Mouse (Mus musculus) limb, embryonic 13.5 days (tissue): ENCODE results near the gene Itga6. TPM values are rescaled to one million over a fixed set of nuclear protein-coding genes. Genes with fewer than 3 reads are reported as not detected.

Experiments
- ATAC-seq: fragments of 200-750 bp; cut with Nextera tagmentation; 2 replicates; pipeline ENCODE4 v1.8.0; 2017; ENCODE audit warnings: low read depth, moderate number of reproducible peaks, moderate TSS enrichment; ENCODE audit not compliant: low FRiP score
- H3K27ac ChIP-seq: fragments of 300-500 bp; sonication (generic); 2 replicates; pipeline ENCODE4 v1.5.1; 2015; ENCODE audit warnings: inconsistent platforms, mild to moderate bottlenecking, moderate library complexity
- H3K27me3 ChIP-seq: fragments of 300-500 bp; sonication (generic); 2 replicates; pipeline ENCODE4 v1.6.1; 2015; ENCODE audit warnings: mild to moderate bottlenecking, inconsistent platforms
- H3K36me3 ChIP-seq: fragments of 300-500 bp; sonication (generic); 2 replicates; pipeline ENCODE4 v1.6.1; 2015; ENCODE audit warnings: inconsistent platforms, mild to moderate bottlenecking, moderate library complexity
- H3K4me1 ChIP-seq: fragments of 300-500 bp; sonication (generic); 2 replicates; pipeline ENCODE4 v1.6.1; 2015; ENCODE audit warnings: inconsistent platforms
- H3K4me2 ChIP-seq: fragments of 300-500 bp; sonication (generic); replicated peaks from 2 replicates; pipeline ENCODE4 v1.6.1; 2015; ENCODE audit warnings: inconsistent platforms, mild to moderate bottlenecking, moderate library complexity
- H3K4me3 ChIP-seq: fragments of 300-500 bp; sonication (generic); 2 replicates; pipeline ENCODE4 v1.5.1; 2015; ENCODE audit warnings: moderate library complexity, mild to moderate bottlenecking, inconsistent platforms
- H3K9ac ChIP-seq: fragments of 300-500 bp; sonication (generic); 2 replicates; pipeline ENCODE4 v1.6.1; 2015; ENCODE audit warnings: mild to moderate bottlenecking, inconsistent platforms
- H3K9me3 ChIP-seq: fragments of 300-500 bp; sonication (generic); 2 replicates; pipeline ENCODE4 v1.6.1; 2016; ENCODE audit warnings: inconsistent platforms
- WGBS: fragments of 180-500 bp; shearing (Covaris S2); methylation state at CpG from one replicate; pipeline ENCODE4 v1.1.7; 2015; 5-methylcytosine and 5-hydroxymethylcytosine counted together
- polyA plus RNA-seq: library from polyadenylated mRNA; unstranded; fragments of >200 nt; fragmentation: Nextera tagmentation; extraction: Ambion mirVana; gene quantifications from 2 replicates; pipeline ENCODE4 v1.2.1, GENCODE M21; 2015

The Itga6 gene
- polyA plus RNA-seq, 1 experiment from 2014 or later, result 33.9 TPM

- no peak overlapping the region for H3K4me3 ChIP-seq
- H3K36me3 ChIP-seq, result no peaks in the 10 kb centered on the region
- 80% methylated on average over 4 of the region's 4 CpGs for WGBS
- no peak overlapping the region for H3K27ac ChIP-seq
- no peak for ATAC-seq
- H3K9ac ChIP-seq, result no peak overlapping the region
- H3K4me2 ChIP-seq, result no peak overlapping the region
- H3K27me3 ChIP-seq, result no peaks in the 10 kb centered on the region
- H3K4me1 ChIP-seq, result no peaks in the 10 kb centered on the region
- no peaks in the 10 kb centered on the region for H3K9me3 ChIP-seq
Observed at GRCm38 (mm10) chr2:71753161-71753560, 7.7 kb downstream of the Itga6 start.

- Histone ChIP-seq H3K27ac (no peak overlapping the region), H3K9me3 (no peaks in the 10 kb centered on the region), H3K36me3 (no peaks in the 10 kb centered on the region), H3K4me1 (peaks cover 12% of the 10 kb centered on the region; the same call in 1 of the 2 replicates), H3K4me2 (no peak overlapping the region), H3K27me3 (no peaks in the 10 kb centered on the region), H3K9ac (no peak overlapping the region), H3K4me3 (no peak overlapping the region)
- no peak for ATAC-seq
- 80% methylated on average over 4 of the region's 4 CpGs for WGBS
Observed at GRCm38 (mm10) chr2:71755748-71756147, 10.3 kb downstream of the Itga6 start.

DNA sequence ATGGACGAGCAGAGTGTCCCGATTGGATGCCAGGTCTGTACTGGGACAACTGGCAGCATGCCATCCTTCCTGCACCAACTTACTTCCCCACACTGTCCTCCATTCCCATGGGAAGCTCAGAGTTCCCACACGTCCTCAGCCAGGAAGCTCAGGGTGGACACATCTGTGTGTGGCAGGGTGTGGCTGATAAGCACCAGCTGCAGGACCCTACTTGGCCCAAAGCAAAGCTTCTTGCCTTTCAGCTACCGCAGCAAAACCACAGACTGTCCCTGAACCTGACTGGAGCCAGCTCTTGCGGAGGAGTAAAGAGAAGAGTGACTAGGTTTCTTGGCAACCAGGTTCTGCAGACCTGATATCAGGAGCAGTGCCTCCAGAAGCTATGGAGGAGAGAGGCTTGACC, 11.7 kb downstream of the Itga6 start:
- H3K4me2 ChIP-seq, result no peak overlapping the region
- ATAC-seq, result no peak
- no peaks in the 10 kb centered on the region for H3K9me3 ChIP-seq
- 74% methylated on average over 5 of the region's 5 CpGs for WGBS
- H3K27me3 ChIP-seq, result no peaks in the 10 kb centered on the region
- peaks cover 12% of the 10 kb centered on the region; the same call in 1 of the 2 replicates for H3K4me1 ChIP-seq
- H3K9ac ChIP-seq, result no peak overlapping the region
- no peak overlapping the region for H3K4me3 ChIP-seq
- H3K27ac ChIP-seq, result no peak overlapping the region
- H3K36me3 ChIP-seq, result no peaks in the 10 kb centered on the region

GRCm38 (mm10) chr2:71758591-71759531, 13.4 kb downstream of the Itga6 start:
- Histone ChIP-seq H3K4me1 (peaks cover 12% of the 10 kb centered on the region; the same call in 1 of the 2 replicates), H3K9me3 (no peaks in the 10 kb centered on the region), H3K4me3 (no peak overlapping the region), H3K27ac (0 out of 2 replicates have a peak overlapping the region, but pooled peaks have one; percentile 17), H3K27me3 (no peaks in the 10 kb centered on the region), H3K9ac (no peak overlapping the region), H3K4me2 (peak overlapping the region; percentile 23; the same call in 1 of the 2 replicates), H3K36me3 (no peaks in the 10 kb centered on the region)
- 33% methylated on average over 19 of the region's 19 CpGs for WGBS
- ATAC-seq, result no peak

DNA sequence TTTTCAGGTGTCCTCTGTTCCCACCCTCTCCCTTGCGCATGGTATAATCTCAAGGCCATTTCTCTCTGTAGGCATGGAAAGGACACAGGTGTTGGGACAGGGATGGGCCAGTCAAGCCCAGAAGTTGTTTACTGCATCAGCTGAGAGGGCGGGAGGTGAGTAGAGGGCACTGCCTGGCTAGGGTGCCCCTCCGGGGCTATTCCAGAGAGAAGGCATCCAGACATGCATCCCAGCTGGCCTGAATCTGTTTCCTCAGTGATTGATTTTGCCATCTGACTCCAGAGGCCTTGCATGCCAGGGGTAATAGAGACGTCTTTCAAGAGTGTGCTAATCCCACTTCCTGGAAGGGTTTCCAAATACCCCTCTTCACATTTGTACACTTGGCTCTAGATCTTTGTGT, 14.7 kb downstream of the Itga6 start:
- H3K9me3 ChIP-seq, result no peaks in the 10 kb centered on the region
- H3K4me1 ChIP-seq, result peaks cover 12% of the 10 kb centered on the region; the same call in 1 of the 2 replicates
- ATAC-seq, result peak; percentile 36; the same call in 1 of the 2 replicates
- no peaks in the 10 kb centered on the region for H3K27me3 ChIP-seq
- 71% methylated on average over 4 of the region's 4 CpGs for WGBS
- H3K4me3 ChIP-seq, result no peak overlapping the region
- no peak overlapping the region for H3K9ac ChIP-seq
- no peaks in the 10 kb centered on the region for H3K36me3 ChIP-seq
- H3K4me2 ChIP-seq, result no peak overlapping the region
- H3K27ac ChIP-seq, result no peak overlapping the region

DNA sequence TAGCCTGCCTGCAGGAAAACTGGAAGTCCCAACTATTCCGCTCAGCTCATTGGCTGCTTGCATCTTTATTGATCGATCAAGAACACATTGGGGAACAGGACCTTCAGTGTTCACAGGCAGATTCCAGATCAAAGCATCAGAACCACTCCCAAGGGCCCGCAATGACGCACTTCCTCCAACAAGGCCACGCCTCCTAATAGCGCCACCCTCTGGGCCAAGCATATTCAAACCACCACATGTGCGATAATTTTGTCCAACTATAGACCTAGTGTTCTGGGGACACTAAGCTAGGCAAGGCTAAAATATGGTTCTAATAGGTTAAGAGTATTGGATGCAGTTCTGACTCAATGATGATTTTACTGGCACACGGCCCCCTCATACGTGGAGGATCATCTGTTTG, 15.7 kb downstream of the Itga6 start:
- WGBS, result 93% methylated on average over 9 of the region's 9 CpGs
- no peak overlapping the region for H3K27ac ChIP-seq
- ATAC-seq, result no peak
- H3K9ac ChIP-seq, result no peak overlapping the region
- H3K4me2 ChIP-seq, result no peak overlapping the region
- peaks cover 12% of the 10 kb centered on the region; the same call in 1 of the 2 replicates for H3K4me1 ChIP-seq
- H3K9me3 ChIP-seq, result no peaks in the 10 kb centered on the region
- H3K27me3 ChIP-seq, result no peaks in the 10 kb centered on the region
- no peaks in the 10 kb centered on the region for H3K36me3 ChIP-seq
- no peak overlapping the region for H3K4me3 ChIP-seq

GRCm38 (mm10) chr2:71764525-71764924, 19.1 kb downstream of the Itga6 start:
- H3K36me3 ChIP-seq, result no peaks in the 10 kb centered on the region
- no peak overlapping the region for H3K4me2 ChIP-seq
- no peaks in the 10 kb centered on the region for H3K9me3 ChIP-seq
- no peak for ATAC-seq
- H3K27me3 ChIP-seq, result no peaks in the 10 kb centered on the region
- no peak overlapping the region for H3K4me3 ChIP-seq
- peaks cover under 1% of the 10 kb centered on the region; the same call in 1 of the 2 replicates for H3K4me1 ChIP-seq
- H3K9ac ChIP-seq, result no peak overlapping the region
- WGBS, result 73% methylated on average over 5 of the region's 5 CpGs
- H3K27ac ChIP-seq, result no peak overlapping the region

DNA sequence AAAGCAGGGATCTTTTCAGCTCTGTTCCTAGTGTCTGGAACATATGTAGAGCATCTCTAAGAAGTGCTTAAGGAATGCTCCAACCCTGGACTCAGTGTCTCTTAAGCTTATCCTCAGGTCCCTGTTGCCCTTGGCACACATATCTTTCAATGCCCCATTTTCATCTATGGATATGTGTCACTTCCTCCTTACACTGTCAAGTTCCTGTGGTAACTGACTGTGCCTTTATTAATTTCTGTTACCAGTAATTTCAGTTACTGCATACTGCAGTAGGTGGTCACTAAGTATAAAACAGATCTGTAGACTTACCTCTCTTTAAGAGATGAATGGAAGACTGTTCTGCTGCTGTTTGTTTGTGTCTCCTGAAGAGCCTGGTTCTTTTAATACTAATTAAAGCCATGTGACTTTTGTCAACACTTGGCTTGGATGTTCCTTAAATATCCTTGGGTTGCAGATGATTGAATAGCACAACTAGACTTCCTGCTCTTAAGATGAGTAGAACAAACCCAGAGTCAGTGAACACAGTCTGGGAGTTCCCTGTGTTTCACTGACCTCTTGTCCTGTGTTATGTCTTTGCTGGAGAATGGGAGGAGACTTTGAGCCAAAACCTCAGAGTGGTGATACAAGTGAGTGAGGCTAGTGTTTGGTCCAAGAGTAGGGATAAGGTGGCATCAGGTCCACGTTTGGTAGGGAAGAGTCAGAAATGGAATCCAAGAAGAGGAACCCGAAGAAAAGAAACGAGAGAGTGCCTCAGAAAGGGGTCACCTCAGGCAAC, 19.7 kb downstream of the Itga6 start:
- no peaks in the 10 kb centered on the region for H3K27me3 ChIP-seq
- H3K27ac ChIP-seq, result no peak overlapping the region
- ATAC-seq, result no peak
- no peaks in the 10 kb centered on the region for H3K9me3 ChIP-seq
- no peak overlapping the region for H3K4me3 ChIP-seq
- H3K4me1 ChIP-seq, result no peaks in the 10 kb centered on the region
- H3K9ac ChIP-seq, result no peak overlapping the region
- no peak overlapping the region for H3K4me2 ChIP-seq
- no peaks in the 10 kb centered on the region for H3K36me3 ChIP-seq
- 90% methylated on average over 3 of the region's 3 CpGs for WGBS

DNA sequence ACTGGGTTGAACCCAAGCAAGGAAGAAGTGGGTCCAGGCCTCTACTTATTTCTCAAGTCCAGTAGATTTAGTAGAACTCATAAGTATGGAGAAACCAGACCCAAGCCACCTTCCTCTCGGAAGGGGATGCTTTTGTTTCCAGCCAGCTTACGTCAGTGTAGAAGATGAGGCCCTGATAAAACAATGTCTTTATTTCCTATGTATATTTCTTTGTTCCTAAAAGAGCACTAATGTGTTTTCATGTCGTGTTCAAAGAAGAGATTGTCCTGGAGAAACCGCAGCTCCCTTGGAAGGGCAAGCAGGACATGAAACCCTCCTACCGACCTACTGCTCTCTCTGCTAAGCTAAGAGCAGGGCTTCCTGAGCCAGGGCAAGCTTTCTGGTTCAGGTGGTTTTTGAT, 20.6 kb downstream of the Itga6 start:
- Histone ChIP-seq H3K9ac (no peak overlapping the region), H3K4me3 (no peak overlapping the region), H3K27ac (no peak overlapping the region), H3K4me1 (no peaks in the 10 kb centered on the region), H3K36me3 (no peaks in the 10 kb centered on the region), H3K9me3 (no peaks in the 10 kb centered on the region), H3K27me3 (no peaks in the 10 kb centered on the region), H3K4me2 (no peak overlapping the region)
- WGBS, result 85% methylated on average over 5 of the region's 5 CpGs
- no peak for ATAC-seq

GRCm38 (mm10) chr2:71767019-71767610, 21.7 kb downstream of the Itga6 start:
- no peak for ATAC-seq
- no peak overlapping the region for H3K4me3 ChIP-seq
- no peak overlapping the region for H3K4me2 ChIP-seq
- H3K4me1 ChIP-seq, result no peaks in the 10 kb centered on the region
- no peaks in the 10 kb centered on the region for H3K9me3 ChIP-seq
- WGBS, result 86% methylated on average over 6 of the region's 6 CpGs
- no peaks in the 10 kb centered on the region for H3K27me3 ChIP-seq
- H3K36me3 ChIP-seq, result no peaks in the 10 kb centered on the region
- no peak overlapping the region for H3K27ac ChIP-seq
- H3K9ac ChIP-seq, result no peak overlapping the region

DNA sequence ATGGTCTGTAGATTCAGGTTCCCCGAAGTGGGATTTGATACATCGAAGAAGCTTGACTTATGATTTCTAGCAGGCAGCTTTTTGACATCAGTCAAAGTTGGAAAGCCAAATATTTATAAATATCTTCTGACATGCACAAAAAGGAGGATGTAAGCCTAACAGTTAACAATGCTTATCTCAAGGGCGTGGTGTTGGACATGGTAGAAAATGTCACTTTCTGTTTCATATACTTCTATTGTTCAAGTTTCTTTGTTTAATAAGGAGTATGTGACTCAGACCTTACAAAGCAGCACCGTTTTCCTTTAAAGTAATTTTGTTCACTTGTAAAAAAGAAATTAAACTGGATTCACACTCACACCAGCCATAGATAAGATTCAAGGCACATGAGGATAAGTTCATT, 26.3 kb downstream of the Itga6 start:
- no peak overlapping the region for H3K9ac ChIP-seq
- no peak overlapping the region for H3K27ac ChIP-seq
- H3K27me3 ChIP-seq, result no peaks in the 10 kb centered on the region
- H3K4me1 ChIP-seq, result no peaks in the 10 kb centered on the region
- no peak overlapping the region for H3K4me3 ChIP-seq
- no peaks in the 10 kb centered on the region for H3K36me3 ChIP-seq
- ATAC-seq, result no peak
- no peak overlapping the region for H3K4me2 ChIP-seq
- 86% methylated on average over 4 of the region's 4 CpGs for whole genome bisulfite sequencing
- no peaks in the 10 kb centered on the region for H3K9me3 ChIP-seq

- H3K4me3 ChIP-seq, result no peak overlapping the region
- no peaks in the 10 kb centered on the region for H3K36me3 ChIP-seq
- ATAC-seq, result no peak
- H3K27ac ChIP-seq, result no peak overlapping the region
- WGBS, result 83% methylated on average over 5 of the region's 5 CpGs
- no peaks in the 10 kb centered on the region for H3K4me1 ChIP-seq
- H3K9me3 ChIP-seq, result no peaks in the 10 kb centered on the region
- H3K9ac ChIP-seq, result no peak overlapping the region
- no peak overlapping the region for H3K4me2 ChIP-seq
- H3K27me3 ChIP-seq, result no peaks in the 10 kb centered on the region
Observed at GRCm38 (mm10) chr2:71773714-71774113, 28.3 kb downstream of the Itga6 start.
